Mouse (Mus musculus): ENCODE measurements around the gene Rnft2.

DNA sequence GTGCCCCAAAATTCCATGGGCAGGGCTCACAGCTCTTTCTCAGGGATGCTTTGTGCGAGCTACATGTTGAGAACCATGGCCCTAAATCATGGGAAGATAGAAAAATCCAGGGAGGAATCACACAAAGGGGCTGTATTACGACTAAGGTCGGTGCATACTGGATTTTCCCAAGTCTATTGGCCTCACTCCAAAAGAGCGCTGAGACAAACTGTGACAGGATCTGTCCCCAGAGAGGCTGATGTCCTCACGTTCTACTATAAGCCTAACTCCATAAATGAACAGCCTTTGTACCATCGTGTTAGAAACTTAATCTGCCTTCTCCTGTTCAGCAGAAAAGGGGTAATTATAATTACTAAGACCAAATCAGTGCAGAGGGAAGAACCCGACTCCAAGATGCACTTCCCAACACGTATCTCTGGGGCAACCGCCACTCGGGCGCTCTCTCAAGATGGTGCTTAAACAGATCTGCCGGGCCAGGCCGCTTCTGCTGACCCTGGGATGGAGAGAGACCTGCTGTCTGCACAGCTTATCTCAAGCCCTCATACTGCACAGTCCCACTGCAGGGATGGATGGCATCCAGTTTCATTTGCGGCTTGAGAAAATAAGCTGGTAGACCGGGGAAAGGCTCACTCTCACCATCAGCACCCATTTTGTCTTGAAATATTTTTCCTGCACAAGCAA lies 98.8 kb downstream of the Rnft2 start:
- no peak for TF ChIP-seq CTCF (IDR thresholded peaks at IDR 0.05; ENCODE audit: low read depth, low read length)
- TF ChIP-seq POLR2A (IDR thresholded peaks at IDR 0.05; ENCODE audit: borderline replicate concordance, low read depth, low read length): no peak
